Mouse (Mus musculus) megakaryocyte, embryonic 14.5 days (primary cell): Measurements from ENCODE around the gene Tbc1d8.

Experiments used
- FLI1 ChIP-seq: IDR thresholded peaks from 2 replicates; pipeline ENCODE4 v1.6.1; 2012; ENCODE audit warnings: low read length, inconsistent platforms, mixed read lengths
- GATA1 ChIP-seq: IDR thresholded peaks from 3 replicates; pipeline ENCODE4 v1.6.1; 2012; ENCODE audit warnings: mixed read lengths, low read length, inconsistent platforms, borderline replicate concordance

GRCm38 (mm10) chr1:39496995-39497394 lies 18.4 kb upstream of the Tbc1d8 start:
- TF ChIP-seq GATA1 (no peak), FLI1 (no peak)
